Mouse (Mus musculus) layer of hippocampus, postnatal 14 days (tissue): Measurements from ENCODE around the gene Iqcn. TPM values are rescaled to one million over a fixed set of nuclear protein-coding genes. Genes with fewer than 3 reads are reported as not detected.

Experiments
- DNase-seq, 2 experiments: peaks; one replicate each; pipeline ENCODE4 v3.0.0; 2021 to 2022; ENCODE audit warnings: low spot score in 2 of 2, mixed read lengths in 1 of 2
- long read RNA-seq, 2 experiments: library from polyadenylated mRNA; stranded (forward); transcript quantifications; one replicate each; pipeline ENCODE4 v2.0.0; 2021
- total RNA-seq, 2 experiments: library from RNA; stranded (reverse); gene quantifications; 2 replicates each; pipeline ENCODE4 v1.2.3; 2021

Gene Iqcn
- total RNA-seq: under 1 TPM in 1 of 2 experiments, not detected in 1; 0.14 TPM
- long read RNA-seq, experiment 1: 0 reads
- long read RNA-seq, experiment 2: 0 reads

DNA sequence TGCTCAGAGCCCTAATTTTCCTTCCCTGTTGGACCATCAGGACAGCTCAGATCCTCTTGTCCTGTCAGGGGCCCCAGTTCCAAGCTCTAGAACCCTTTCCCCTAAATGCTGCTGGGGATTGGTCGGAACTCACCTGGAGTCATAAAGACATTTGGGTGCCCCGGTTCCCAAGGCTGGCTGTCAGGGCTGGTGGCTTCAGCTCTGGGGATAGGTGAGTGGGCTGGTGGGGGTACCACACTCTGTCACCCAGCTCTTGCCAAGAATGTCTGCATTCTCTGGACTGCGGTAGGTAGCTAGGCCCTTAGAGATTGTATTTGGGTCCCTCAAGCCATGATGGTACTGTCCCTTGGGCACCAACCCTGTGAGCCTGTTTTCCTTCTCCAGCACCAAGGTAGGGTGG lies at the start of gene Iqcn:
Gene Iqcn (plus strand): TSS at position 171 of the 400 bp plus-strand sequence.
- DNase-seq: no peak

DNA sequence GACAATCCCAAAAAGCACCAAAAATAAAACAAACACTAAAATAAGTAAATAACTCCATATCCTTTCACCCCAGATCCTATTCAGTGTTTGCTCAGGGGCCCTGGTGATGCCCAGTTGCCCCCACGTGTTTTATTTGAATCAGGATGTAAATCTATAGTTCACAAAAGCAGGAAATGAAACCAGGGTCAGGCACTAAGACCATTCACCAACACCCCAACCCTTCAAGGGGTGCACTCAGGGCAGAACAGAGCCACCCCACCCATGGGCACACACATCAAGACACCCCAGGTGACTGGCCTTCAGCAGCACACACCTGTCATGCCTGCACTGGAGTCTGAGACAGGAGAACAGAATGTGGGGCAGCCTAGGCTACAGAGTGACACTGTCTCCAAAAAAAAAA lies 49.1 kb upstream of the Iqcn start:
- DNase-seq: no peak

DNA sequence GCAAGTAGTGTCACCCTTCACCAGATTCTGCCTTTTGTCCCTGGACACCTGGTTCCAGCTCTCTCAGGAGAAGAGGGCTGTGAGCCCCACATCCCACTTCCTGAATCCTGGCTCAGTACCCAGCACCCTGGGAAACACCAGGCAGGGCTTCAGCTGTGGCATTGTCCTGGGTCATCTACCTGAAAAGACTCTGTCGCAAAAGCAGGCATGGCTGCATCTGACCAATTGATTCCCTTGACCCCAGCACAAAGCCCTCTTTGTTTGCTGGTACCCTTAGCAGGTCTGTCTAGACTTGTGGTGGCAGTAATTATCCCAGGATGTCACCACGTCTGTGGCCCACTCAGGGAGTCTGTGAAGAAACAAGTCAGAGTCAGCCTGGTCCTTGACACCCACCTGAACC lies 47.8 kb upstream of the Iqcn start:
- DNase-seq: no peak

DNA sequence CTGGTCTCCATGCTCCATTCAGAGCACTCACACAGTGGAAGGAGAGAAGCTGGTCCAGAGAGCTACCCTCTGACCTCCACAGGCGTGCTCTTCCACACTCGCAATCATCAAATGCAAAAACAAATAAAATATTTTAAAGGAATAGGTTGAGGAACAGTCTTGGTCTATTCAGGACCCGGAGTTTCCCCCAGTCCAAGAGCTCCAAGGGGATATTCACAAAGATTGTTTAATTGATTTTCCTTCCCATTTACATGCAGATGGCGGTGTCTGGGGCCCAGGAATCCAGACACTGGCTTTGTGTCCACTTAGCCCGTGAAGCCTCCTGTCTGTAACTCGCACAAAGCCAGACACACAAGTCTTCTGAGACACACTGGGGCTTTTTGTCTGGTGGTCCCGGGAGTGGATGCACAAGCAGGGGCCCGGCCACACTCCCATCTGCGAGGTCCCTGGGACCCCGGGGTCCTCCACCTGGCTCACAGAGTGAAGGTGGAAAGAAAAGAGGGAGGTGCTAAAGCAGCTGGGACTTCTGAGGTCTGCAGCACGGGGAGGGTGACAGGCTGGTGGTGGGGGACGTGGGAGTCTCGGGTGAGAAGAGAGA lies 47.0 kb upstream of the Iqcn start:
- DNase-seq: peak in 1 of 2 experiments; percentile 38

DNA sequence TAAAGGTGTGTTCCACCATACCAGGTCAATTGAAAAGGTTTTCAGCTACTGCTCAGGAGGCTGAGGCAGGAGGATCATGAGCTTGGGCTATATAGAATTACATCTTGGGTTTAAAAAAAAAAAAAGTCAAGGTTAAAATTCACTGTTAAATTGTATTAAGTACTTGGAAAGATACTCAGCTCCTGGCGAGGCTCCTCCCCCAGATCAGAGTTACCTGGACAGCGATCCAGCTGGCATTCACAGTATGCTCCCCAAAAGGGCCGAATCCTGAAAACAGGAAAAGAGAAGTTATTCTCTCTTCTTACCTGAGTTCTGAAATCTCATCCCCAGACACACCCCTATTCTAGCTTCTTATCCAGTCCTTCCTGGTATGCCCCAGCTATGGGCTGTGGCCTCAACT lies 46.0 kb upstream of the Iqcn start:
- no peak for DNase-seq

DNA sequence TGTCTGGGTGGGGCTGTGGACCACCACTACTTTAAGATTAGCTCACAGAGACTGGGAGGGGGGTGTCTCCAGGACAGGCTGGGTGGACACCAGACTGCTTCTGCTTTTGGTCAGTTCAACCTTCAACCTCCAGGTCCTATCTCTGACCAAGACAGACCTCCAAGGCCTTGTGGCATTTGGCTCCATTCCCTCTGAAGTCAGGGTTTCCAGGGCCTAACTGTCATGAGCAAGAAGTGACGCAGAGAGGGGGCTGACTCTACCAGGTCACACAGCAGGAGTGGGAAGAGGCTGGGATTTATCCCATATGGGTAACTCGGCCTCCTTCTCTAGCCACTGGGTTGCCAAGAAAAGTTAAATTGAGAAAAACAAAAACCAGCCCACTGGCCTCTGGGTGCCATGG lies 45.5 kb upstream of the Iqcn start:
- DNase-seq: no peak

DNA sequence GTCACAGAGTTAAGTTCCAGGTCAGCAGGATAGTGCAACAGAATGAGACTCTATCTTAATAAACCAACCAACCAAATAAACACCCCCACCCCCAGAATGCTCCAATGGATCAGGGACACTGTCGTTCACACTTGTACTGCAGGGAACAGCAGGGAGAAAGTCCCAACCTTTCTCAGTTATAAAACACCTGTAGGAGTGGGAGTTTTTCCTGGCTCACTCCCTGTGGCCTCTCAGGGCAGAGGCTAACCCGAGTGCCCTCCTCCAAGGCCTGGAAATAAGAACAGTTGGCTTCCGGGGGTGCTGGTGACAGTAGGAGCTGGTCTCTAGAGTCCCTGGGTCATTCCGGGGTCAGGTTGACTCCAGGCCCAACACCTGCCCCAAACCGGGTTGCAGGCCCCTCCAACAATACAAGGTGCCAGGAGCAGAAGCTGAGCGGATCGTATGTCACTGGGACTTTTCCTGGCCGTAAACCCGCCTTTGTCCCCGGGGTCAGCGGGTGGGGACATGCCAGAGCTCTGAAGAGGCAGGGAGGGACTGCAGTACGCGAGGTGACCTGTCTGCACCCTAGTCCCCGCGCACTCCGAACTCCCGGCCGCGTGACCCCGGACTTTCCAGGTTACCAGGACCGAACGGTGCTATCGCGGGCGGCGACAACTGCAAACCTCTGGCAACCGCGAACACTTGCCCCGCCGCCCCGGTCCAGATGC lies 44.2 kb upstream of the Iqcn start:
- no peak for DNase-seq

DNA sequence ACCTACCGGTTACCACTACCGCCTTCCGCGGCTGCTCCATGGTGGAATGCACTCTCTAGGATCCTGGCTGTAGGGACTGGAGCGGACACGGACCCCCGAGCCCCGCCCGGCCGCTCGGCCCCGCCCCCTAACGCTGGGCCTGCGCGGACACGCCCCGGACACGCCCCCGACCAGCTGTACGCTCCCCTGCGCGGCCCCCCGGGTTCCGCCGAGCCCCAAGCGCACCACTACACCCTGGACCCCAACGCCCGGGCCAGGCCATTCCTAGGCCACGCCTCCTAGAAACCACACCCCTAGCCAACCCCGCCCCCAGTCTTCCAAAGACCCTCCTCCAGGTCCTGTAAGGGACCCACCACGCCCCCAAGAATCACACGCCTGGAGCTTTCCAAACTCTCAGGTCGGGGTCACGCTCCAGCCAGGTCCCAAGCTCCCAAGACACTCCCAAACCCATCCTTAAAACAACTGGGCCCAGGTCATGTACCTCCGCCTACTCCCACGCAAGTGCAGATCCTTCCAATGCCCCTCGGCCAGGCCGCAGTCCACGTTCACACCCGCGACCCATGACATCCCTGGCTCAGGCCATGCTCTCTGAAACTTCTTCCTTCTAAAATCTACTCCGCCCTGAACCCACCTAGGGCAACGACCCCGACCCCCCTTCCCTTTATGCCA lies 43.5 kb upstream of the Iqcn start:
- peak; percentile 61 to 82 for DNase-seq

DNA sequence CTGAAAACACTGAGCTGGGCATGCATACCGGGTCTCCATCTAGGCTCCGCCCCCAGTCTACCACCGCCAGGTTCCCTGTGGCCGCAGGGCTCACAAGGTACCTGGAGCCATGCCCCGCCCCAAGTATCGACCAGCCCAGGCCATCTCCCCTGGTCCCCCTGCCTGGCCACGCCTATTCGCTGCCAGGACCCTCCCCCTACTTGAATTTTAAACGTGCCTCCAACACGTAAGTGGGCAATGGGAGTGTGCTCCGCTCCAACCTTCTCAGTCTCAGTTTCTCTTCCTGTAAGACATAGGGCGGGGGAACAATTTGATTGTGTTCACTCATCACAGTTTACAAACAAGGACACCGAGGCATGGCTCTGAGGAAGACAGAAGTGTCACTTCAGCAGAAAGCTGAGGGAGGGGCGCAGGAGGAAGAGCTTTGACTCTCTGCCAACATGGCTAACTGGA lies 43.0 kb upstream of the Iqcn start, which contains the start of gene Pgpep1:
Gene Pgpep1 (minus strand): TSS at position 116 of the 453 bp plus-strand sequence.
- no peak for DNase-seq

DNA sequence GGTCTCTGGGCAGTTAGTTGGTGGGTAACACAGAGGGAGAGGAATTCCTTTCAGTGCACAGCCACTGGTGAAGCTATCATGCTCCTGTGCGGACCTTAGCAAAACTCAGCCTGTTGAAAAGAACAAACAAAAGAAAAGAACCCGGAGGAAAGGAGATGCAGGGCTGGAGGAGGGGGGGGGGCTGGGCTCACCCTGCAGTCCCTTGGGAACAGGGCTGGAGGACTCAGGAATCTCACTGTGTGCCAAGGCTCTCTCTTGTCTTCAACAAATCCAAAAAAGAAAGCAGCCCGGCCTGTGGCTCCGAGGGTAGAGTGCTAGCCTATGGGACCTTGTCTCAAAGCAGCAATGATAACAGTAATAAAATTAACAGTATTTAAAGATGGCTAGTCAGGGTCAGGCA lies 39.6 kb upstream of the Iqcn start:
- DNase-seq: no peak

DNA sequence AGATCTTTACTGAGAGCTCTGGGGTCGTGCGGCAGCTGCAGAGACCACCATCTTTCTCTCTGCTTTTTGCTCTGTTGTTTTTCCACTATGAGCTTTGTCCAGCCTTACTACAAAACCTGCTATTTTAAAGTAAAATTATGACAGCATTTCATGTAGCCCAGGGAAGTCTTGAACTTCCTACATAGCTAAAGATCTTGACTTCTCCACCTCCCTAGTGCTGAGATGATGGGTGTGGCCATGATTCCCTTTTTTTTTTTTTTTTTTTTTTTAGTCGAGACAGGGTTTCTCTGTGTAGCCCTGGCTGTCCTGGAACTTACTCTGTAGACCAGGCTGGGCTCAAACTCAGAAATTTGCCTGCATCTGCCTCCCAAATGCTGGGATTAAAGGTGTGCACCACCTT lies 38.6 kb upstream of the Iqcn start:
- no peak for DNase-seq

DNA sequence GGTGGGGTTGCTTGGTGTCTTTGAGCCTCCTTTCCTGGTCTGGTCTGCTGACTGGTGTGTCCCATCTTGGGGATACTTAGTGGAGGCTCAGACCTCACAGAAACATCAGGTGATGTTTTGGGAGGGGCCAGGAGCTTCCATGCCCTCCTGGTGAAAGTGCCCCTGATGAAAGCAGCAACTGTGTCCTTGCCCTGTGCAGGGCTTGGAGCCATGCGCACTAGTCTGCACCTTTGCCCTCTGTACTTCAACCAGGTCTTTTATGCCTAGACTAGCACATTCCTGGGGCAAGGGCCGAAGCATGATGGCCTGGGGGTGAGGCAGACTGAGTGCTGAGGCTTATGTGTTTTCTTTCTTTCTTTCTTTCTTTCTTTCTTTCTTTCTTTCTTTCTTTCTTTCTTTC lies 37.7 kb upstream of the Iqcn start:
- DNase-seq: no peak

DNA sequence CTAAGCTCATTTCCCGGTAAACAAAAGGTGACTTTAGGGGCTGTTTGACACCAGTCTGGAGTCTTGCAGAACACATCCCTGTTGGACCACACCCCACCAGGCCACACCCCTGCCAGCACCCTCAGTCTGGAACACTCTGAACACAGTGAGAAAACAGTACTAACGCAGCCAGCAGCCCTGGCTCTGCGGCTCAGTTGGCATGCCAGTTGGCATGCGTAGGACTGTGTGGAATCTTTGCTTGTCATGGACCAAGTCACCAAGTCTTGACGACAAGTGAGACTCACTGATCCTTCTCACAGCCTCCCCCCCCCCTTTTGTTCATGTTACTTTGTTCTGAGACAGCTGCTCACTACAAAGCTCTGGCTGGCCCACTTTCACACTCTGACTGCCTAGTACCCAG lies 36.2 kb upstream of the Iqcn start:
- DNase-seq: peak in 1 of 2 experiments; percentile 77

DNA sequence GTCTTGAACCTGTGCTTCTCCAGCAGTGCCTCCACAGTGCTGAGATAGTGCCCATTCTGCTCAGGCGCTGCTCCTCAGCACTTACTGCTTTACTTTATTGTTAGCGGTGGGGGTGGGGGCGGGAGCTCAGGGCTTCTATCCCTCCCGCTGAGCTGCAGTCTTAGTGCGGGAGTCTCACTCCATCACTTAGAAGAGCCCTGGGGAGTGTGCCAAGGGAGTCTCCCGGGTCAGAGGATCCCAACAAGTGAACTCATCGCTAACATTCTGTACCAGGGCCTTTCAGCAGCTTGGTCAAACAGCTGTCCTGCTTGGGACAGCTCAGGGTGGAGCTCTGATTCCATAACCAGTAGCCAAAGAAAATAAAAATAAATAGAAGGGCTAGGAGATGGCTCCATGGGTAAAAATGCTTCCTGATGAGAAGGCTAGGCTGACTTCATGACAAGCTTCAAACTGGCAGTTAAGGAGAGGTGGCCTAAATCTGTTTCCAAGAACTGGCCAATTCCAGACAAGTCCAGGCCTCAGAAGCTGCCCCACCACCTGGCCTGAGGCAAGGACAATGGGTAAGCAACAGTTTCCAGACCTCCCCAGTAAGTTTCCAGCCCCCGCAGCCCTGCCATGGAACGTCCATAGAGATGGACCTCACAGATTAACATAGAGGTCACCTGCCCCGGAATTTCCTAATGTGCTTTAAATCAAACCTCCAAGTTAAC lies 31.5 kb upstream of the Iqcn start:
- no peak for DNase-seq

DNA sequence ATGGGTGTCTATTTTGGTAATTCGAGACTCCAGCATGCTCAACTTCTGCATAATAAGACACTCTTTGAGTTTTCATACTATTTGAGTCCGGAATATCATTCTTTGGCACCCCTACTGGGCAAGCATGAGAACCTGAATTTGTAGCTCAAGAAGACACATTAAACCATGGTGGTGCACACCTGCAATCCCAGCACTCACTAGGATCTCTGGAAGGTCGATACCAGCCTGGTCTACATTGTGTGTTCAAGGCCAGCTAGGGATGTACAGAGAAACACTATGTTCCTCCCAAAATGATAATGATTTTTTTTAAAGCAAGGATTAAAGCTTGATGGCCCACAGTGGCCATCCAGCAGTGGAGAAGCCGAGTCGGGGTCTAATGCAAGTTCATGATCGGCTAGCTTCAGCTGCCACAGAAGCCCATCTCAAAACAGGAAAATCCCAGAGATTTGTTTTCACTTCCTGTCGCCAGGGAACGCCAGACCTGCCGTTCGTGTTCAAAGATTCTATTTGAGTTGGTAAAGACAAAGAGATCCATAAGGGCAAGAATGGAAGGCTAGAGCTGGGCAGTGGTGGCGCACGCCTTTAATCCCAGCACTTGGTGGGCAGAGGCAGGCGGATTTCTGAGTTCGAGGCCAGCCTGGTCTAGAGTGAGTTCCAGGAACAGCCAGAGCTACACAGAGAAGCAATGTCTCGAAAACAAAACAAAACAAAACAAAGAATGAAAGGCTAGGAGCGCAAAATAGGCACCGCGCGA lies 30.8 kb upstream of the Iqcn start:
- DNase-seq: no peak

DNA sequence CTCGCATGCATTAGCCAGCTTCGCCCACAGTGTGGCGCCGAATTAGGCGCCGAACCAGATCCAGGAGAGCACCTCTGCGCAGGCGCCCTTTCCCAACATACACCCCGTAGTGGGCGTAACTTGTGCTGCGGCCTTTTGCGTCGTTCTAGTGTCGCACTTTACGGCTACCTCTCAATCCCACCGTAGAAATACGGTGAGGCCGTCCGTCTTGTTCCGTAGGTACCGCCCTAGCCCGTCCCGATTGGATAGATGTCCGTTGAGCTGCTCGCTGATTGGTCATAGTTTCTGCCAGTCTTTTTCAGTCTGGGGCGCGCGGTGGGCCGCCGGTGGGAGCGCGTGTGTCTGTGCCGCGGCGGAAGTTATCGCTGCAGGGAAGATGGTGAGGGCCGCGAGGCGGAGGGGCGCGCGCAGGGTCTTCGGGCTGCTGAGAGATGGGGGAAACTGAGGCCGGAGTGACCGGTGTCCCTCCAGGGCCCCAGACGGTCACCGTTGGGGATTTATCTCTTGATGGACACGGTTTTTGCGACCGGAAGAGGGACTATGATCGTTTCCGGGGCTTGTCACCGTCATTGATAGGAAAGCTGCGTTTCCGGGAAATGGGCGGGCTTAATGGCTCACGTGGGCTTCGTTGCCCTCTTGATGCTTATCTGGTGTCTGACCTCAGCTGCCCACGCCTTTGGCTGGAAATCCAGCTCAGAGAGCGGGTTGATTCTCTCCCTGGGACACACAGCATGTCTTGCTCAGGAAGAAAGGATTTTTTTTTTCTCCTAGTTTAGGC lies 30.0 kb upstream of the Iqcn start, which contains the start of gene Lsm4:
Gene Lsm4 (plus strand): TSS at position 170 of the 778 bp plus-strand sequence.
- peak; percentile 99 to 100 for DNase-seq

DNA sequence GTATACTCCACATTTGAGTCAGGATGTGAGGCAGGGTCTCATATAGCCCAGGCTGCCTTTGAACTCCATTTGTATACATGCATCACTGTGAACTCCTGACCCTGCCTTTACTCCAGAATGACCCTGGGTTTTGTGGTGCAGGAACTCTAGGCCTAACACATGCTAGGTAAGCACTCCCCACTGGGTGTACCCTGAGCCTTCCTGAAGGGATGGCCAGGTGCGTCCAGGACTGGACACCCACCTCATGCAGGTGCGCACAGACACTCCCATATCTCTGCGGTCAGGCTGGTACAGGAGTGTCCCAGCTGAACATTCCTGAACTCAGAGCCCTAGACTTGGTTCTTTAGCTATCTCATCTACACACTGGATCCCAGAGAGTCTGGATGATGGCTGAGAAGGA lies 29.1 kb upstream of the Iqcn start:
- DNase-seq: no peak

DNA sequence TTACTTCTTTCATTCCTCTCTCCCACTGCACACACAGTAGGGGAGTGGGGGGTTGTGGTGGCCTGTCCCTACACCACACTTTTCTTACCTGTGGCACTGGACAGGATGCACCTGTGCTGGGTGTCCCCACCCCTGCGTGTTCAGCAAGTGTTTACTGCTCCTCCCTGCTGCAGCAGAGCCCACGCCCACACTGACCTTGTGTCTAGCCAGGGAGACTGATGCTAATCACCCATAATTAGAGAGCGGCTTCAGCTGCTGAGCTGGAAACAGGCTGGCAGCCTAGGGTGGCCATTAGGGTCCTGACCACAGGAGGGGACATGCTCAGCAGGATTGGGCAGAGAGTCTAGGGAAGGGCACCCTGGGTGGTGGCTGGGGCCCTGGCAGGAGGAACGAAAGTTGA lies 28.5 kb upstream of the Iqcn start:
- DNase-seq: no peak

DNA sequence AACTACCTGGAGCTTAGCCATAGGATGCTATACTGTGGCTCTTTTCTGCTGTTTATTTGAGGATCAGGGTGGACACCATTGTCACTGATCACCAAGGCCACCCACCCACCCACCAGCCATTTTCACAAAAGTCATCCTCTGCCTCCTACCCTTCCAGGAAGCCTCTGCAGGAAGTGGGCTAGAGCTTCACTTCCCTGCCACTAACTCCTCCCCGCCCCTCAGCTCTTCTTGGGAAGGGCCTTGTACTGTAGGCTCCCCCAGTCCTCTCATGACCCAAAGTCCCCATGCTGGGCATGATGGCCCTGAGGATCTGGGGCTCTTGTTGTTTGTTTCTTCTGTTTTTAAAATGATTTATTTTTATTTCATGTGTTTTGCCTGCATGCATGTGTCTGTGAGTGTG lies 27.9 kb upstream of the Iqcn start:
- no peak for DNase-seq

DNA sequence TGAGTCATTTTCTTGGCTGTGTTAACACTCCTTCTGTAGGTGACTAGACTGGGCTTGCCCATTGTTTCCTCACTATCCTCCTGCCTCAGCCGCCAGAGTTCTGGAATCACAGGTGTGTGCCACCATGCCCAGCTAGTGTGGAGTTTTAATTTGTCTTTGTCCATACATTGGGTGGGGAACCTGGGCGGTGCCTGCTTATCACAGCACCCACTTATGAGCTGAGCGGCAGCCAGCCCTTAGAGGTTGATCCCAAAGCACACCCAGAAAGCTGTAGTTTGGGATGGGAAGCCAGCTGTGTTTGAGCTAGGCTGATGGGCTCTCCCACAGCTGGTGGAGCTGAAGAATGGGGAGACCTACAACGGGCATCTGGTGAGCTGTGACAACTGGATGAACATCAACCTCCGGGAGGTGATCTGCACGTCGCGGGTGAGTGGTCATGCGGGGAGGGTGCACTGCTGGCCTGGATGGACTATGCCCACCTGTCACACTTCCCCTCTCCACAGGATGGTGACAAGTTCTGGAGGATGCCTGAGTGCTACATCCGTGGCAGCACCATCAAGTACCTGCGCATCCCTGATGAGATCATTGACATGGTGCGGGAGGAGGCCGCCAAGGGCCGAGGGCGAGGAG lies 25.7 kb upstream of the Iqcn start:
- no peak for DNase-seq
